Mouse (Mus musculus) E14TG2a.4 (cell line): Measurements from ENCODE around the gene Bloc1s6.

Source experiments
- H3K27me3 ChIP-seq: 2 replicates; pipeline ENCODE4 v1.6.1; 2014; ENCODE audit warnings: low read length, control low read depth; ENCODE audit not compliant: insufficient read depth
- H3K36me3 ChIP-seq: 2 replicates; pipeline ENCODE4 v1.6.1; 2014; ENCODE audit warnings: low read length, control low read depth; ENCODE audit not compliant: insufficient read depth
- H3K4me1 ChIP-seq: replicated peaks from 2 replicates; pipeline ENCODE4 v1.6.1; 2014; ENCODE audit warnings: low read depth, low read length, control low read depth
- H3K4me3 ChIP-seq: replicated peaks from 2 replicates; pipeline ENCODE4 v1.5.1; 2014; ENCODE audit warnings: mild to moderate bottlenecking, low read length
- H3K9me3 ChIP-seq: 2 replicates; pipeline ENCODE4 v1.6.1; 2014; ENCODE audit warnings: low read length, control low read depth
- CTCF ChIP-seq: conservative IDR thresholded peaks from 2 replicates; pipeline ENCODE4 v1.5.1; 2014; ENCODE audit warnings: low read length
- NANOG ChIP-seq: IDR thresholded peaks from 2 replicates; pipeline ENCODE4 v1.6.1; 2014; ENCODE audit warnings: borderline replicate concordance, low read length, mixed read lengths
- POU5F1 ChIP-seq: IDR thresholded peaks from 2 replicates; pipeline ENCODE4 v1.6.1; 2014; ENCODE audit warnings: low read length, borderline replicate concordance

Bloc1s6 gene

GRCm38 (mm10) chr2:122772899-122773298 lies 34.6 kb downstream of the Bloc1s6 start:
- H3K4me3 ChIP-seq, result no peak overlapping the region
- TF ChIP-seq POU5F1, result no peak
- TF ChIP-seq CTCF, result no peak
- no peak for TF ChIP-seq NANOG
- no peaks in the 10 kb centered on the region for H3K36me3 ChIP-seq
- 0 out of 2 replicates have a peak, but pooled peaks cover 4% of the 10 kb centered on the region for H3K9me3 ChIP-seq
- no peaks in the 10 kb centered on the region; the same call in 1 of the 2 replicates for H3K27me3 ChIP-seq
- H3K4me1 ChIP-seq, result no peaks in the 10 kb centered on the region

GRCm38 (mm10) chr2:122775491-122775890 lies 37.2 kb downstream of the Bloc1s6 start:
- Histone ChIP-seq H3K9me3 (0 out of 2 replicates have a peak, but pooled peaks cover 4% of the 10 kb centered on the region), H3K27me3 (no peaks in the 10 kb centered on the region), H3K4me1 (no peaks in the 10 kb centered on the region), H3K4me3 (no peak overlapping the region), H3K36me3 (no peaks in the 10 kb centered on the region)
- TF ChIP-seq NANOG (no peak), CTCF (no peak), POU5F1 (no peak)

- Histone ChIP-seq H3K4me3 (no peak overlapping the region), H3K27me3 (no peaks in the 10 kb centered on the region), H3K4me1 (no peaks in the 10 kb centered on the region), H3K9me3 (no peaks in the 10 kb centered on the region), H3K36me3 (no peaks in the 10 kb centered on the region)
- TF ChIP-seq NANOG (no peak), POU5F1 (no peak), CTCF (no peak)
These were observed 38.5 kb downstream of the Bloc1s6 start for GRCm38 (mm10) chr2:122776823-122777222.

GRCm38 (mm10) chr2:122779967-122780366 lies 41.7 kb downstream of the Bloc1s6 start:
- Histone ChIP-seq H3K27me3 (no peaks in the 10 kb centered on the region), H3K4me1 (no peaks in the 10 kb centered on the region), H3K9me3 (no peaks in the 10 kb centered on the region), H3K4me3 (no peak overlapping the region), H3K36me3 (no peaks in the 10 kb centered on the region)
- TF ChIP-seq CTCF, result no peak
- no peak for TF ChIP-seq NANOG
- no peak for TF ChIP-seq POU5F1

GRCm38 (mm10) chr2:122780447-122780846 lies 42.1 kb downstream of the Bloc1s6 start:
- TF ChIP-seq NANOG (no peak), POU5F1 (no peak), CTCF (no peak)
- Histone ChIP-seq H3K9me3 (no peaks in the 10 kb centered on the region), H3K27me3 (no peaks in the 10 kb centered on the region), H3K4me3 (no peak overlapping the region), H3K4me1 (no peaks in the 10 kb centered on the region), H3K36me3 (no peaks in the 10 kb centered on the region)

GRCm38 (mm10) chr2:122781590-122782356 lies 43.5 kb downstream of the Bloc1s6 start:
- Histone ChIP-seq H3K9me3 (no peaks in the 10 kb centered on the region), H3K4me1 (no peaks in the 10 kb centered on the region), H3K36me3 (no peaks in the 10 kb centered on the region), H3K4me3 (no peak overlapping the region), H3K27me3 (no peaks in the 10 kb centered on the region)
- TF ChIP-seq POU5F1 (no peak), NANOG (no peak), CTCF (no peak)

GRCm38 (mm10) chr2:122783730-122784129 lies 45.4 kb downstream of the Bloc1s6 start:
- Histone ChIP-seq H3K27me3 (no peaks in the 10 kb centered on the region), H3K9me3 (no peaks in the 10 kb centered on the region), H3K36me3 (no peaks in the 10 kb centered on the region), H3K4me3 (no peak overlapping the region), H3K4me1 (no peaks in the 10 kb centered on the region)
- TF ChIP-seq CTCF (no peak), NANOG (no peak)

GRCm38 (mm10) chr2:122784701-122785100 lies 46.4 kb downstream of the Bloc1s6 start:
- no peaks in the 10 kb centered on the region for H3K36me3 ChIP-seq
- no peak overlapping the region for H3K4me3 ChIP-seq
- no peaks in the 10 kb centered on the region for H3K9me3 ChIP-seq
- no peaks in the 10 kb centered on the region for H3K27me3 ChIP-seq
- TF ChIP-seq POU5F1 (no peak), CTCF (no peak), NANOG (no peak)
- no peaks in the 10 kb centered on the region for H3K4me1 ChIP-seq

- H3K4me1 ChIP-seq, result no peaks in the 10 kb centered on the region
- H3K36me3 ChIP-seq, result no peaks in the 10 kb centered on the region
- no peak overlapping the region for H3K4me3 ChIP-seq
- H3K27me3 ChIP-seq, result no peaks in the 10 kb centered on the region
- no peaks in the 10 kb centered on the region for H3K9me3 ChIP-seq
- no peak for TF ChIP-seq NANOG
- TF ChIP-seq POU5F1, result no peak
- no peak for TF ChIP-seq CTCF
These were observed 47.9 kb downstream of the Bloc1s6 start for GRCm38 (mm10) chr2:122786167-122786566.
